In genomic region chr11:35523773-35524172, GRCm38 (mm10) we compare ENCODE assay signal across 11 mouse cellular contexts.
DNase-seq lines count a peak whose midpoint lies in the region; ATAC-seq lines count a peak whose summit lies in the region.
"Had no signal": no experiment of that assay in that cellular context is flagged by ENCODE, and none has a peak within 500 bp of the region (broad histone marks: within the 10 kb centered on the region; RNA-seq: fewer than 3 reads in every experiment).

No protein-coding gene starts in this region.

- H3K9ac ChIP-seq in forebrain, embryonic 11.5 days (ENCODE audit: low read length): no peak overlapping the region
- H3K9ac ChIP-seq in forebrain, embryonic 14.5 days (ENCODE audit: low read length): no peak overlapping the region
- H3K9ac ChIP-seq in forebrain, embryonic 13.5 days: no peak overlapping the region
- H3K9ac ChIP-seq: liver, postnatal 0 days had no signal

- no peaks in the 10 kb centered on the region for H3K27me3 ChIP-seq in forebrain, embryonic 11.5 days (ENCODE audit: control insufficient read depth, insufficient read depth, low read length)
- no peaks in the 10 kb centered on the region for H3K27me3 ChIP-seq in forebrain, embryonic 14.5 days (replicated peaks; ENCODE audit: control insufficient read depth, insufficient read depth, low read length)
- peaks cover 22% of the 10 kb centered on the region; the same call in 1 of the 2 replicates for H3K27me3 ChIP-seq in forebrain, embryonic 13.5 days

- no peak overlapping the region for H3K27ac ChIP-seq in forebrain, embryonic 11.5 days (ENCODE audit: low read depth, low read length)
- no peak overlapping the region for H3K27ac ChIP-seq in forebrain, embryonic 14.5 days (ENCODE audit: low read depth, low read length)
- no peak overlapping the region for H3K27ac ChIP-seq in forebrain, embryonic 13.5 days
- H3K27ac ChIP-seq: limb, embryonic 10.5 days had no signal

- no peak for DNase-seq in forebrain, embryonic 11.5 days (ENCODE audit: low spot score)
- DNase-seq in forebrain, embryonic 14.5 days (ENCODE audit: low spot score): no peak
- peak; percentile 22 for DNase-seq in right cerebral cortex, postnatal 4 days
- no peak for DNase-seq in right cerebral cortex, postnatal 10 days (ENCODE audit: low spot score in 2 of 2)
- DNase-seq in fibroblast of lung, adult 2 months (ENCODE audit: low read depth): peak; percentile 9
- DNase-seq in gastrocnemius, postnatal 10 days: no peak
- no peak for DNase-seq in layer of hippocampus, adult 18-20 months (ENCODE audit: low spot score in 2 of 2)
- DNase-seq: kidney, adult 9 months; liver, postnatal 0 days had no signal

- 26% methylated on average over 4 of the region's 4 CpGs for WGBS in forebrain, embryonic 11.5 days
- WGBS in forebrain, embryonic 14.5 days: 13% methylated on average over 4 of the region's 4 CpGs
- 20% methylated on average over 4 of the region's 4 CpGs for WGBS in forebrain, embryonic 13.5 days

- peak; percentile 22; the same call in 1 of the 2 replicates for ATAC-seq in forebrain, embryonic 11.5 days (replicated peaks; ENCODE audit: low FRiP score)
- no peak for ATAC-seq in forebrain, embryonic 14.5 days
- ATAC-seq in forebrain, embryonic 13.5 days: no peak
- ATAC-seq: liver, postnatal 0 days had no signal

- no peaks in the 10 kb centered on the region for H3K9me3 ChIP-seq in forebrain, embryonic 11.5 days (ENCODE audit: control insufficient read depth, low read length)
- H3K9me3 ChIP-seq in forebrain, embryonic 14.5 days (replicated peaks; ENCODE audit: control insufficient read depth, low read length): no peaks in the 10 kb centered on the region
- no peaks in the 10 kb centered on the region for H3K9me3 ChIP-seq in forebrain, embryonic 13.5 days (replicated peaks)
- H3K9me3 ChIP-seq: limb, embryonic 10.5 days had no signal

- no peak overlapping the region for H3K4me2 ChIP-seq in forebrain, embryonic 11.5 days (ENCODE audit: low read depth, low read length, severe bottlenecking)
- H3K4me2 ChIP-seq in forebrain, embryonic 14.5 days (ENCODE audit: low read length): no peak overlapping the region
- H3K4me2 ChIP-seq in forebrain, embryonic 13.5 days: no peak overlapping the region

- no peaks in the 10 kb centered on the region for H3K36me3 ChIP-seq in forebrain, embryonic 11.5 days (ENCODE audit: control insufficient read depth, insufficient read depth, low read length)
- H3K36me3 ChIP-seq in forebrain, embryonic 14.5 days (ENCODE audit: control insufficient read depth, insufficient read depth, low read length): no peaks in the 10 kb centered on the region
- H3K36me3 ChIP-seq in forebrain, embryonic 13.5 days (ENCODE audit: poor library complexity, severe bottlenecking): no peaks in the 10 kb centered on the region
- H3K36me3 ChIP-seq: limb, embryonic 10.5 days had no signal

- no peak overlapping the region for H3K4me3 ChIP-seq in forebrain, embryonic 11.5 days (ENCODE audit: low read depth, low read length)
- no peak overlapping the region for H3K4me3 ChIP-seq in forebrain, embryonic 14.5 days (ENCODE audit: low read depth, low read length)
- no peak overlapping the region for H3K4me3 ChIP-seq in forebrain, embryonic 13.5 days
- H3K4me3 ChIP-seq: limb, embryonic 10.5 days had no signal

- peaks cover 23% of the 10 kb centered on the region for H3K4me1 ChIP-seq in forebrain, embryonic 11.5 days (replicated peaks; ENCODE audit: control insufficient read depth, insufficient read depth, low read length)
- peaks cover 13% of the 10 kb centered on the region for H3K4me1 ChIP-seq in forebrain, embryonic 14.5 days (ENCODE audit: control insufficient read depth, insufficient read depth, low read length)
- H3K4me1 ChIP-seq in forebrain, embryonic 13.5 days: peaks cover 27% of the 10 kb centered on the region

Comparison
In these comparisons a context has a peak if more than half of its experiments do, and no peak if none do; other contexts are left out.
1. DNase-seq: peak in right cerebral cortex, postnatal 4 days (single experiment) and fibroblast of lung, adult 2 months (single experiment); none in forebrain, embryonic 11.5 days (single experiment), forebrain, embryonic 14.5 days (single experiment), right cerebral cortex, postnatal 10 days (0 of 2), gastrocnemius, postnatal 10 days (single experiment) and layer of hippocampus, adult 18-20 months (0 of 2).